8 mouse cellular contexts compared by ENCODE assay signal in genomic region chr12:8947714-8948464, GRCm38 (mm10). TPM values are rescaled to one million over a fixed set of nuclear protein-coding genes. Genes with fewer than 3 reads are reported as not detected.
DNase-seq lines count a peak whose midpoint lies in the region; ATAC-seq and TF ChIP-seq lines count a peak whose summit lies in the region.

Gene Matn3, plus strand, starts transcription at chr12:8947929.

- peak; percentile 37; the same call in 1 of the 2 replicates for ATAC-seq in embryonic facial prominence, embryonic 13.5 days (ENCODE audit: insufficient number of reproducible peaks, insufficient read depth, low FRiP score, low TSS enrichment, low read depth)
- ATAC-seq in liver, postnatal 0 days, result 0 out of 2 replicates have a peak, but pooled peaks have one; percentile 40
- peak; percentile 73 for ATAC-seq in neural tube, embryonic 11.5 days (ENCODE audit: insufficient read depth, low FRiP score, low TSS enrichment)

- TF ChIP-seq EP300 in liver, postnatal 0 days (IDR thresholded peaks at IDR 0.05; ENCODE audit: low read depth), result no peak

- H3K9ac ChIP-seq in embryonic facial prominence, embryonic 13.5 days, result peak within 1 kb of the TSS; percentile 74
- H3K9ac ChIP-seq in liver, postnatal 0 days (replicated peaks), result peak within 1 kb of the TSS; percentile 36; the same call in 1 of the 2 replicates
- H3K9ac ChIP-seq in neural tube, embryonic 11.5 days (ENCODE audit: low read length), result peak within 1 kb of the TSS; percentile 61

- peak within 1 kb of the TSS; percentile 100 for H3K4me2 ChIP-seq in embryonic facial prominence, embryonic 13.5 days
- H3K4me2 ChIP-seq in liver, postnatal 0 days (ENCODE audit: low read depth, low read length), result peak within 1 kb of the TSS; percentile 71
- peak within 1 kb of the TSS; percentile 94 for H3K4me2 ChIP-seq in neural tube, embryonic 11.5 days (ENCODE audit: low read depth)

- WGBS in embryonic facial prominence, embryonic 13.5 days, result 1% methylated on average over 42 of the region's 42 CpGs
- 2% methylated on average over 42 of the region's 42 CpGs for WGBS in liver, postnatal 0 days (ENCODE audit: insufficient replicate concordance)
- whole genome bisulfite sequencing in neural tube, embryonic 11.5 days, result under 1% methylated on average over 42 of the region's 42 CpGs

- no peaks in the 10 kb centered on the region for H3K36me3 ChIP-seq in embryonic facial prominence, embryonic 13.5 days
- no peaks in the 10 kb centered on the region for H3K36me3 ChIP-seq in liver, postnatal 0 days (replicated peaks; ENCODE audit: insufficient read depth, low read length)
- no peaks in the 10 kb centered on the region for H3K36me3 ChIP-seq in neural tube, embryonic 11.5 days (ENCODE audit: control insufficient read depth, insufficient read depth, low read length)

- H3K9me3 ChIP-seq in embryonic facial prominence, embryonic 13.5 days, result no peaks in the 10 kb centered on the region
- H3K9me3 ChIP-seq in liver, postnatal 0 days (ENCODE audit: low read length), result no peaks in the 10 kb centered on the region
- no peaks in the 10 kb centered on the region for H3K9me3 ChIP-seq in neural tube, embryonic 11.5 days (ENCODE audit: control insufficient read depth, low read length)

- H3K4me1 ChIP-seq in embryonic facial prominence, embryonic 13.5 days, result peaks cover 22% of the 10 kb centered on the region
- H3K4me1 ChIP-seq in liver, postnatal 0 days (ENCODE audit: insufficient read depth), result peaks cover 8% of the 10 kb centered on the region
- peaks cover 4% of the 10 kb centered on the region; the same call in 1 of the 2 replicates for H3K4me1 ChIP-seq in neural tube, embryonic 11.5 days (ENCODE audit: control insufficient read depth, insufficient read depth, low read length)

- peak; percentile 58 for DNase-seq in CD4-positive, CD25-positive, alpha-beta regulatory T cell, adult 2 months (ENCODE audit: low read depth, low spot score)
- peak; percentile 89 to 91 for DNase-seq in adrenal gland, postnatal 36 days
- DNase-seq in heart, adult 9 months (ENCODE audit: low spot score in 2 of 2), result peak; percentile 56 to 74
- DNase-seq in kidney, adult 18-20 months, result peak; percentile 86
- peak; percentile 80 for DNase-seq in liver, postnatal 0 days
- DNase-seq in neural tube, embryonic 11.5 days (ENCODE audit: low spot score), result peak; percentile 78
- peak; percentile 14 to 29 for DNase-seq in thymus, postnatal 36 days

- TF ChIP-seq CTCF in liver, postnatal 0 days (IDR thresholded peaks at IDR 0.05; ENCODE audit: low read depth), result no peak

- H3K27ac ChIP-seq in embryonic facial prominence, embryonic 13.5 days, result peak within 1 kb of the TSS; percentile 72
- H3K27ac ChIP-seq in liver, postnatal 0 days (ENCODE audit: low read depth), result no peak within 1 kb of the TSS
- H3K27ac ChIP-seq in neural tube, embryonic 11.5 days (ENCODE audit: low read depth, low read length), result no peak within 1 kb of the TSS

- H3K4me3 ChIP-seq in embryonic facial prominence, embryonic 13.5 days, result peak within 1 kb of the TSS; percentile 51
- peak within 1 kb of the TSS; percentile 25 for H3K4me3 ChIP-seq in liver, postnatal 0 days (ENCODE audit: low read depth, low read length)
- peak within 1 kb of the TSS; percentile 30 for H3K4me3 ChIP-seq in neural tube, embryonic 11.5 days (ENCODE audit: low read depth, low read length)

- H3K27me3 ChIP-seq in embryonic facial prominence, embryonic 13.5 days, result peaks cover 18% of the 10 kb centered on the region; the same call in 1 of the 2 replicates
- H3K27me3 ChIP-seq in liver, postnatal 0 days (ENCODE audit: insufficient read depth, low read length), result peaks cover 18% of the 10 kb centered on the region
- no peaks in the 10 kb centered on the region for H3K27me3 ChIP-seq in neural tube, embryonic 11.5 days (ENCODE audit: control insufficient read depth, insufficient read depth, low read length)

RNA-seq across cellular contexts. Expression of gene Matn3, which starts in this region (rescaled TPM):
- not detected for total RNA-seq in adrenal gland, postnatal 36 days (2021)
- 7.8 and 11.7 TPM in 2 replicates for polyA plus RNA-seq in embryonic facial prominence, embryonic 13.5 days (2015; fragmentation: Nextera tagmentation; extraction: Ambion mirVana)
- not detected in 2 replicates for polyA plus RNA-seq in liver, postnatal 0 days (2015; fragmentation: Nextera tagmentation; extraction: Ambion mirVana)
- polyA plus RNA-seq in neural tube, embryonic 11.5 days (2014; fragmentation: Nextera tagmentation; extraction: Ambion mirVana), result 1.7 and 2.7 TPM in 2 replicates

Comparison
In these comparisons a context has a peak if more than half of its experiments do, and no peak if none do; other contexts are left out.
1. Peak in DNase-seq in adrenal gland, postnatal 36 days; RNA of the gene not detected or under 1 TPM.
2. Peak in DNase-seq, ATAC-seq, H3K4me3 ChIP-seq, H3K9ac ChIP-seq and H3K4me2 ChIP-seq in liver, postnatal 0 days; RNA of the gene not detected or under 1 TPM.
3. DNase-seq: peak in every context shown above with its lines; median percentile 90 in adrenal gland, postnatal 36 days; 86 in kidney, adult 18-20 months; 80 in liver, postnatal 0 days; 78 in neural tube, embryonic 11.5 days; 65 in heart, adult 9 months; 58 in CD4-positive, CD25-positive, alpha-beta regulatory T cell, adult 2 months; 22 in thymus, postnatal 36 days.